Mouse (Mus musculus): ENCODE data around the gene Clic3.

Clic3 gene

DNA sequence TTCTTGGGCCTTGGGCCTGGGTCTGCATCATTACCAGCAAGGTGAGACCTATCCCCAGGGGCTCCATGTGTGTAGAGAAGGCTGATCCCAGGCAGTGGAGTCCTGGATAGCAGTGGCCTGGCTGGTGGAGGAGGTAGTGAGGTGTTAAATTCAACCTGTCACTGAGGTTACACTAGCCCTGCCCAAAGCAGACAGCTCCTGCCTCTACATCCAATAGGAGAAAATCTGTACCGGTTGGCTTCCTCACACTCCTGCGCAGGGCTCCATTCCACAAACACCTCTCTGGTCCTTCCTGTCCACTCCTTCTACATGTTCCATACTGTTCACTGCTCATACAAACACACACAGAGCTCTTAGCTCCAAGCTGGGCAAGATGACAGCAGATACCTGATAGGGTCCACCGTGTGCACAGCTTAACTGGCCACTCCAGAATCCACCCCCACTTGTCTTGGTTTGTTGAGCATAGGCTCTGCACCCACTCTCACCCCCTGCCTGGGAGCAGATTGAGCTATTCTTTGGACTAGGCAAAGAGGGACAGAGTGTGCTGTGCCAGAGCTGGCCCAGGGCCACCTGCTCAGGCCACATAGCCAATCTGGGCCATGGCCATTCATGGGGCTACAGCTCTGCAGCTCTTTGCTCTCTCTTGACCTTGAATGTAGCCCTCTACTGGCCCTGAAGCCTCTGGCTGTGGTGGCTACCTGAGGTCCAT is 21.5 kb downstream of the Clic3 start:
- ATAC-seq (ENCODE audit: insufficient number of reproducible peaks, low FRiP score, low TSS enrichment), result peak; percentile 83

DNA sequence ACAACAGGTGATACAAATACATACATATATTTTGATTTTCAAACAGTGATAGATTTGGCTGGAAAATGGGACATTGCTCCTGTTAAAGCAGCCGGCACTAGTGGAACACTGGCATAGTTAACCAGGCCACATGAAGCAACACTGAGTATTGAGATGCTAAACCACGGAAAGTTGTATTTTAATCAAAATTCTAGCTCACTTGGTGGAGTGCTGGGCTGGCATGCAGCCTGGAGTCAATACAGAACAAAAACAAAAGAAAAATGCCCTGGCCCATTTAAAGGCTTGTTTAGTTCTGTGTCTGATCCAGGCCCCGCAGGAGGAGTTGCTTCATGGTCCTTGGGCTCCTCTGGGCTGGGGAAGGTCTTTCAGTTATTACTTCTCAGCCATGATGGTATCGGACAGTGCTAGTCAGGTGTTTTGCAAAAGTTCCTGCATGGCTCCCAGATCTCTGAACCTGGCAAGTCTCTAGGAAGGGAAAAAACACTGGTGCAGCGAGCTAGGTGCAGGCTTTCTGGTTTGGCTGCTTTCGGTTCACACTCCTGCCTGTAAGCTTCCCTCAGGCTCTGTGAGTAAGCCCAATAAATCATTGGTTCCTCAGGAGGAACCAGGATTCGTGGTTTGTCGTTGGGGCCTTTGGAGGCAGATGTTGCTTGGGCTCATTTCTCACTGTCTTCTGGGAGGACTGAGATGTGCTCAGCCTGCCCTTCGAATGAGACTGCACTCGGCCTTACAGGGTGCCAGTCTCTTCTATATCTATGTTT is 23.1 kb downstream of the Clic3 start:
- ATAC-seq (ENCODE audit: insufficient number of reproducible peaks, low FRiP score, low TSS enrichment), result no peak

DNA sequence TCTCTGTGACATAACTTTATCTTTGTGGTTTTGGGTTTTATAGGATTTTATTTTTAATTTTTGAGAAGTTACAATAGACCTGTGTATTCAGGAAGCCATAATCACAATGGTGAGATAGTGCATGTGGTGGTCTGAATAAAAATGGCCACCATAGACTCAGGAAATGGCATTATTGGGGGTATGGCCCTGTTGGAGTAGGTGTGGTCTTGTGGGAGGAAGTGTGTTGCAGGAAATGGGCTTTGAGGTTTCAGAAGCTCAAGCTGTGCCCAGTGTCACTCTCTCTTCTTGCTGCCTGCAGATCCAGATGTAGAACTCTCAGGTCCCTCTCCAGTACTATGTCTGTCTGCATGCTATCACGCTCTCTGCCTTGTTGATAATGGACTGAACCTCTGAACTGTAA is 23.9 kb downstream of the Clic3 start:
- no peak for ATAC-seq (ENCODE audit: insufficient number of reproducible peaks, low FRiP score, low TSS enrichment)

DNA sequence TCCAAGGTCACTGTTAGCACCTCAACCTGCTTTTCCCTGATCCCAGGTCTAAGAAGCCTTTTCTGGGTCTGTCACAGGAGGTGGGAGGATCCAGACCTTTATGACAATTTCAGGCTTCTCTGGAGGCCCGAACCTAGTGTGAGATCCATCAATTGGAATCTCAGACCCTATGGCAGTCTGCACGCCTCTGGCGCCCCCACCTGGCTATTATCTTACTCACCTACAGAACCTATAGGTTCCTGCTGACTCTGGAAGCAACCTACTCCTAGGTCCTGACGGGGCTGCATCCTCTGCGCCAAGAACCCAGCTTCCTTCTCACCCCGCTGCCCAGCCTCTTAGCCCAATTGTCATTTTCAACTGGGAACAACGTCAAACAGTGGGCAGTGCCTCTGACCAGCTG is 26.3 kb downstream of the Clic3 start:
- ATAC-seq (ENCODE audit: insufficient number of reproducible peaks, low FRiP score, low TSS enrichment), result no peak

DNA sequence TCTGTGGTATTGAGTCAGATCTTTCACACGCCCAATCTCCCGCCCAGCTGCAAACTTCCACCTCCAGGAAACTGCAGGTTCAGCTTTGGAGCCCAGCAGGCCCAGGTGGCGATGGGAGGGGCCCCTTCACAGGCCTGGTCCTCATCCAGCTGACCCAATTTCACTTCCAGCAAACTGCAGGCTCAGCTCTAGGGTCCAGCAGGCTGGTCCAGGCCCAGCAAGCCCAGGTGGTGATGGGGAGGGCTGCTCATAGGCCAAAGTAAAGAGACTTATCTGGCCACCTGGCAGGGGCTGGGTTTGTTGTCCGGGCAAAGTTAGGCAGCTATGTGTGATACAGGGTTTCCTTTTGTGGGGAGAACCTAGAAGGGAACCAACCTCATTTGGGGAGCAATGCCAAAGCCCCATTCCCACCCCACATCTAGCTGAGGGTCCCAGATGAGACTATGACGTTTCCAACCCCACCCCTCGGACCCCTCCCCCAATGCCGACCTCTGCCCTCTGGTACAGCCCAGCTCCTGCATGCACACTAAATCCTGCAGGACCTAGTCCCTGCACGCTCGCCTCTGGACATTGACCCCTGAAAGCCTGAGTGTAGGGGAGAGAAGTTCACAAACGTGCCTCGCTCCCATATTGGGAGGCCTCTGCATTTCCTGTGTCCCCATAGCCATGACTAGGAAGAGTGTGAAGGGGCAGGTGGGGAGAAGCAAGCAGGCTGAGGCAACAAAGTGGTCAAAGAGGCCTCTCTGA is 28.4 kb downstream of the Clic3 start:
- ATAC-seq (ENCODE audit: insufficient number of reproducible peaks, low FRiP score, low TSS enrichment), result peak; percentile 79

DNA sequence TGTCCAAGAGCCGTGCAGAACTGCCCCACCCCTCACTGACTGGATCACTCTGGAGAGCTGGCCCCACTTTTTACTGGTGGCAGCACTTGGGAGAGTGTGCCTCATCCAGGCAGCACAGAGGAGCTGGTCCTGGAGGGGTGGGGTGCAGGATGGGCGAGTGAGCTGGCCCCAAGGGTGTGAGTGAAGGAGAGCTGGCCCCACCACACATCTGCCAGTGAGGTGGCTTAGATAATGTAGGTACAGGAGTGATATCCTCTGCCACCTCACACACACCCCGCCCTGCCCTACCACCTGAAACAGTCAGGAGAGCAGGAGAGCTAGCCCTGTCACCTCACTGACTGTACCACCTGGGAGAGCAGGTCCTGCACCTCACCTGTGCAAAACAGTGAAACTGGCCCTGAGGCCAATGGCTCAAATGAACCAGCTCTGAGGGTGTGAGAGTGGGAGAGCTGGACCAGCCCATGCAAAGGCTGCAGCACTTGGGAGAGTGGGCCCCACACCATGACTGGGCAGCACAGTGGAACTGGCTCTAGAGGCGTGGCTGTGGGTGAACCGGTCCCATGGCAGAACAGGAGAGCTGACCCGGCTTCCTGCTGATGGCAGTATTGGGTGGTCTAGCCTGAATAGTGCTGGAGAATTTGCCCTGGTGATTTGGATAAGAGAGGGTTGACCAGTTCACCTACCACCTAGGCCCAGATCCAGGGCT is 31.5 kb downstream of the Clic3 start:
- no peak for ATAC-seq (ENCODE audit: insufficient number of reproducible peaks, low FRiP score, low TSS enrichment)

DNA sequence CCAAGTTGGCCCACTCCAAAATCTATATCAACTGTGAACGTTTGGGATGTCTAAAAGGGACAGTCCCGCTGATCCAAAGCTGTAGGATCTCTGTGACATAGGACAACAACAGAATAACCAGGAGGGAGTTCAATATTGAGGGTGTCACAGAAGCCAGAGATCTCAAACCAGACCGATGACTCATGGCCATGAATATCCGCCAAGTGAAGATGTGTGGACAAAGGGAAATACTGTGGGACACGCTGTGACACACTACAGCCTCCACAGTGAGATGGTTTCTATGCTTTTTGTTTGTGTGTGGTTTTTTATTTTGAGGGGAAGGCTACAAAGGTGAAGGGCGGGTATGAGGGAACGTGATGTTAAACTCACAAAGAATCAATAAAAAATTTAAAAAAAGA is 32.0 kb downstream of the Clic3 start:
- ATAC-seq (ENCODE audit: insufficient number of reproducible peaks, low FRiP score, low TSS enrichment), result no peak

DNA sequence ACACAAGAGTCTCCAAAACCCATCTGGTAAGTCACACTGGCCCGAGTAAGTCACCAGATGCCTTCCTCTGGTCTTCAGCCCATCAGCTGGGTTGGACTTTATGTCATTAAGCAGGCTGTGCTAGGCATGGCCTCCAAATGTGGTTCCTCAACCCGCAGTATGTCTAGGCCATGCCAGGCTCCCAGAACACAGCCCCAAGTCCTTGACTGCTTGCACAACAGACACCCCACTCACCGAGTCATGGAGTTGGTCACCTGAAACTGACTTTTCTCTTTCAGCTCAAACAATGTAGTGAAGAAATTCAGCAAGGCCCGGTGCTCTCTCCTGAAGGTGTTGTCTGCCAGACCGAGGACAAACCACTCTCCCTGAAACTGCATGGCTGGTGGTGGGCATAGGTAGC is 36.4 kb downstream of the Clic3 start:
- ATAC-seq (ENCODE audit: insufficient number of reproducible peaks, low FRiP score, low TSS enrichment), result no peak

DNA sequence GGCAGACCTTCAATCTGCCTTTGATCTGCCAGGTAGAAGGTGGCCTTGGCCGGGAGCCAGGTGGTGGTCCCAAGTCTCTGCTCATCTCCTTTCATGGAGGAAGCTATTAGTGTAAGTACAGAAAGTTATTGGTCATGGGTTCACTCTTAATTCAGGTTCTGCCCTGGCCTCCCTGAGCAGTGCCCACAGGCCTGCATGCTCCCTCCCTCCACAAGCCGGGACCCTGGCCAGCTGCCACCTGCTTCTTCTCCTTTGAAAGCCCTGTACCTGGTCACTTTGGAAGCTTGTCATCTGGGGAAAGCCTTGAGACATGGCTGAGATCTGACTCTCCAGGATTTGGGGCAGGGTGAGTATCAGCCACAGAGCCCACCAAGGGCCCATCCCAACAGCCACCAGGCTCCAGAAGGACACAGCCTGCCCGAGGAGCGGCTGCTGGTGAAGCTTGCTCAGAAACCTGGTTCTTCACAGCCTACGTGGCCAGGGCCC is 36.9 kb downstream of the Clic3 start, which contains the start of gene Lcn12:
Gene Lcn12, minus strand, starts transcription at position 436 of the 486 bp plus-strand sequence.
- no peak for ATAC-seq (ENCODE audit: insufficient number of reproducible peaks, low FRiP score, low TSS enrichment)

DNA sequence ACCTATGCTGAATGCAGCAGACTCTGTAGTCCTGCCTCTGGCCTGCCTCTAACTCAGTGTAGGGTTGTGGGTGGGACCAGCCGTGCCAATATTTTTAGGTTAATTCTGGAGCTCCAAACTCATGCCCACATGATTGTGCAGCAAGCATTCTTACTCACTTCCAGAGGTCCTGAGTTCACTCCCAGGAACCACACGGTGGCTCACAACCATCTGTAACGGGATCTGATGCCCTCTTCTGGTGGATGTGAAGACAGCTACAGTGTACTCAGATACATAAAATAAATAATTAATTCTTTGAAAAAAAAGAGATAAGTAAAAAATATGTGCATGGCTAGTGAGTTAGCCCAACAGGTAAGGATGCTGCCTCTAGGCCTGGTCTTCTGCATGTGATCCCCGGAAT is 39.8 kb downstream of the Clic3 start:
- no peak for ATAC-seq (ENCODE audit: insufficient number of reproducible peaks, low FRiP score, low TSS enrichment)

DNA sequence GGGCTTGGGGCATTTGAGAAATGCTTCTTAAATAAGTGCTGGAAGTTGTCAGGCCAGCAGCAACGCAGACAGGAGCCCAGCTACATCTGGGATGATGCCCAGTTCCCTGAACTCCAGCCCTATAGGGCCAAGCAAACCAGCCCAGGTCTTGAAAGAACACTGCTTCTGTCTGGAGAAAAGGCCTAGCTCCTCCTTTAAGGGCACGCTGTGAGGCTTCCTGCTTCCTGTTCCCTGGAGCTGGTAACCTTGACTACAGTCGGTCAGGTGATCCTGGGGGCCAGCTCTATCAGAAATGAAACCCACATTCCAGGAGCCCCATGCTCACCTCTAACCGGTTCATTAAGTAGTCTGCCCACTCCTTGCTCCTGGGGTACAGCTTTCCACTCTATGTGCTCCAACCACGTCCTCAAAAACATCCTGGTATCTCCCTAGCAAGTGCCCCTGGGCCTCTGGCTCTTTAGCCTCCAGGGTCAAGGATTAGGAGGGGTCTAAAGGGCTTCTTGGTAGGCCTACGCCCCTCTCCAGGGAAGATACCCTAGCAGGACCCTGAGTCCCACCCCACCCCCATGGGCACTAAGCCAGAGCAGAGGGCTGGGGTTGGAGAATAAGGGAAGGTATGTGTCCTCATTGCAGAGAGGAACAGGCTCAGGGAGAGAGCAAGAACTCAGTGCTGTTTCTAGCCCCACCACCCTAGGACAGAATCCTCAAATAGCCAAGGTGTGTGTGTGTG is 41.4 kb downstream of the Clic3 start:
- ATAC-seq (ENCODE audit: insufficient number of reproducible peaks, low FRiP score, low TSS enrichment), result no peak

DNA sequence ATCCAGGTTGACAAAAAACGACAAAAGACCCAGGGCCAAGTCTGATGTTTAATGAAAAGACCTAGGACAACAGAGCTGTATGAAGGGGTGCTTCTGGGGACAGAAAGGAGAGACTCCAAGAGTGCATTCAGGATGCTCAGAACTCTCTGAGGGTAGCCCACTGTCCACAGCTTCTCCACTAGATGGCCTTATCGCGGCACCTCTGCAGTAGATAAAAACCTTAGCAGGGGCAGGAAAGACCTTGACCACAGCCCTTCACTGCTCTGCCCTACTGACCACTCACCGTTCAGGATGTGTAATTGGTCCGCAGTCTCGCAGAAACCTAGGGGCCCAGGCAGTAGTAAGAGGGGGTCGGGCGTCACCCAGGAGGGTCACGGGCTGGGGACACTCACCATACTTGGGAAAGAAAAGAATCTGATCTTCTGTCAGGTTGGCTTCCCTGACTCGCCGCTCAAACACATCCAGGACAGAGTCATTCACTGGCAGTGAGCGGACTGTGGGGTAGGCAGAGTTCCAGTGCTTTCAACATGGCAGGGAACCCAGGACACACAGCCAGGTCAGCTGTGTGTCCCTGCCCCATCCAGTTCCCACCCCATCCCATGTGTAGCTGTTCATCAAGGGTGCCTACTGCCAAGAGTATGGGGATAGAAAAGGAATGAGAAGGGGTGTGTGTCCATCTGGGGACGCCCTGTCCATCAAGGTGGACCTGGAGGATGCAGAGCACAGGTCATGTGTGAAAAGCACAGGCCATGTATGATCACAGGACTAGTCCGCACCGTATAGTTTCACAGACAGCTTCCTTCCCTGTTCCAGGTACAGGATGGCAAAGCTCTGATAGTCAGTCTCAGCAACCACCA is 42.2 kb downstream of the Clic3 start:
- no peak for ATAC-seq (ENCODE audit: insufficient number of reproducible peaks, low FRiP score, low TSS enrichment)

DNA sequence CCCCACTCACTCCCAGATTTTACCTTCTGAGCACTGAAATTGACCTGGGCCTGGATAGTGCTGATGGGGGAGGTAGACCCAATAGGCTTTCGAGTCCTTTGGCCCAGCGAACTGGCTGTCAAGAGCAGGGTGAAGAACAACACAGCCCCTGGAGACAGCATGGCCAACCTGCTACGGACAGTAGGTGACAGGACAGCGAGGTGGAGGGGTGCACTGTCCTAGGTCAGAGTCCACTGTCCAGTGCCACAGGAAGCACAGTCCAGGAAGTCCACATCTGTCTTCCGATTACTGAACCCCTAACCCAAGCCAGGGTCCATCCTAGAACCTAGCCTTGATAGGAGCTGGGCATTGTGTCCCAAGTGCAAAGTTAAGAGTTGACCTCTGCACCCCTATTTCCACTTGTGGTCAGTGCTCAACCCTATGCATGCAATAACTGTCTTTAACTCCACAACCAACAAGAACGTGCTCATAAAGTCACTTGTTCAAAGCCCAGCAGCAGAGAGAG is 43.5 kb downstream of the Clic3 start:
- no peak for ATAC-seq (ENCODE audit: insufficient number of reproducible peaks, low FRiP score, low TSS enrichment)

DNA sequence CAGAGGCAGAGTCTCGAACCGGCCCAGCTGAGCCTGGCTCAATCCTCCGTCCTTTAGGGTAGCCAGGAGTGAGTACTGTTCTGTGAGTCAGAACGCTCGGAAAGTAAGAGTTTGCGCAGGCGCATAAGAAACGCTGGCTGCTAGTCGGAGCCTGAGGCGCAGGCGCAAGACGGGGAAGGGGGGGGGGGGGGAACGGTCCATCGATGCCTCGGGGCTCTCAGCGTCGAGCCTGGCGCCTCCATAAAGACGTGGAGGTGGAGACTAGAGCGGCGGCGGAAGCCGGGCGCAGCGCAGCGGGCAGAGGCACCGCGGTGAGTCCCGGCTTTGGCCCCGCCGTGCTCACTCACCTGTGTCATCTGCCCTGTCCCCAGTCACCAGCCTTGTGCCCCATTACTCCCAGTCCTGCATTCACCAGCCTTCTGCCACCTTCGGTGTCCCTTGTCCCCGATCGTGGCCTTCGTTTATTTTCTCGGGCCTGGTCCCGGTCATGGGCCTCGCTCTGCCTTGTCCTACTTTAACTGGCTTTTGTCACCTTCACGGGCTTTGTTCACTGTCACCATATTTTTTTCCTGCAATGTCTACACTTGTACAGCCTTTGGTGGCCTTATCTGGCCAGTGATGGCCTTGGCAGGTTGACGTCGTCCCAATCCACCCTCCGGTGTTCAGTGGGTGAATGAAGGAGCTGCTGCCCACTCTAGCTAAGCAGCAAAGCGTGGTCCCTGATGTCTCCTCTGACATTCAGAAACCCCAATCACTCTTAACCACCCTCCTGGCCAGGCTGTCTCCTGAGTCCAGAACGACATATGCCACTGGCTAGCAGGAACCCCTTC is 44.2 kb downstream of the Clic3 start, which contains the start of gene Fbxw5:
Gene Fbxw5, plus strand, starts transcription at position 175 of the 830 bp plus-strand sequence.
- ATAC-seq (ENCODE audit: insufficient number of reproducible peaks, low FRiP score, low TSS enrichment), result peak; percentile 69; the same call in 1 of the 2 replicates

DNA sequence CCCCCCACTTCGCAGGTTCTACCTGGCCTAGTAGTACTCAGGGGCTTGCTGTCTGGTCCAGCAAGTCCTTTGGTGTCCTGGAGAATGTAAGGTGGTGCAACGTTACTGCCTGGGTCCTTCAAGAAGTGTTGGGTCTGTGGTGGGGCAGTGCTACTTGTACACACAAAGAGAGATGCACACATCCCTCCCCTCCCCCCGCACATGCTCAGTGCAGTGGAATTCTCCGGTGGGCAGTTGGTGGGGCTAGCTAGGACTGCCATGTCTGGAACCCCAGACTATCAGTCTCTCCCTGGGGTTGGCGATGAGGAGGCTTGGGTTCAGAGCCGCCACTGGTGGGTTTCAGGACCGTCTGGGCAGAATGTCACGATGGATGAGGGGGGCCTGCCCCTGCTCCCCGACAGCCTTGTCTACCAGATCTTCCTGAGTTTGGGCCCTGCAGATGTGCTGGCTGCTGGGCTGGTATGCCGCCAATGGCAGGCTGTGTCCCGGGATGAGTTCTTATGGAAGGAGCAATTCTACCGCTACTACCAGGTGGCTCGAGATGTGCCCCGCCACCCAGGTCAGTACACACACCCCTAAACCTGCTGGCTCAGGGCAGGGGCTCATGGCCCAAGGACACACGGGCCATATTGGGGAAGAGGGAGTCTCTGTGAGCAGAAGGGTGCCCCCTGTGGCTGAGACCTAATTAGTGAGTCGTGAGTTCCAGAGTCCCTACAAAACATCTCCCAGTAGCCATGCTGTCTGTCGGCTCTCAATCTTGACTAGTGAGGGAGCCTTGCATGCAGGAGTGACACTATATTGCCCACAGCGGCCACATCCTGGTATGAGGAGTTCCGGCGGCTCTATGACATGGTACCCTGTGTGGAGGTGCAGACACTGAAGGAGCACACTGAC is 45.2 kb downstream of the Clic3 start, which contains the start of gene C8g:
Gene C8g, minus strand, starts transcription at position 127 of the 894 bp plus-strand sequence.
- ATAC-seq (ENCODE audit: insufficient number of reproducible peaks, low FRiP score, low TSS enrichment), result no peak

DNA sequence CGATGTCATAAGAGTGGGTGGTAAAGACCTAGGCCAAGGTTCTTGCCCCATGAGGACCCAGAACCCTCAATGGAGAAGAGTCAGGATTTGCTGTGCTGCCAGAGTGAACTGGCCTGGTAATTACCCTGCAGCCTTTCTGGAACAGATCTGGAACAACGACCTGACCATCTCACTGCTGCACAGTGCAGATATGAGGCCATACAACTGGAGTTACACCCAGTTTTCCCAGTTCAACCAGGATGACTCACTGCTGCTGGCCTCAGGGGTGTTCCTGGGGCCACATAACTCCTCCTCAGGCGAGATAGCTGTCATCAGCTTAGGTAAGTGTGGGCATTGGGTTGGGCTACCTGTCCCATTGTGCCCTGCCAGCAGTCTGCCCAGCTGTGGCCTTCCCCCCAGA is 46.1 kb downstream of the Clic3 start:
- ATAC-seq (ENCODE audit: insufficient number of reproducible peaks, low FRiP score, low TSS enrichment), result no peak

DNA sequence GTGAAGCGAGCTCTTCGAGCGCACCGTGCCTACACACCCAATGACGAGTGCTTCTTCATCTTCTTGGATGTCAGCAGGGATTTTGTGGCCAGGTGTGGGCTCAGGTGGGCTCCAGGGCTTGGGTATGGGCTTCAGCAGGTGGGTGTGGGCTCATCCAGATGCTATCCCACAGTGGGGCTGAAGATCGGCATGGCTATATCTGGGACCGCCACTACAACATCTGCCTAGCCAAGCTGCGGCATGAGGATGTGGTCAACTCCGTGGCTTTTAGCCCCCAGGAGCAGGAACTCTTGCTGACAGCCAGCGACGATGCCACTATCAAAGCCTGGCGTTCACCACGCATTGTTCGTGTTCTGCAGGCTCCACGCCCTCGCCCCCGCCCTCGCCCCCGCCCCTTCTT is 47.9 kb downstream of the Clic3 start:
- no peak for ATAC-seq (ENCODE audit: insufficient number of reproducible peaks, low FRiP score, low TSS enrichment)
